Mouse (Mus musculus) liver, embryonic 16.5 days (tissue): ENCODE measurements around the gene Klf13. TPM values are rescaled to one million over a fixed set of nuclear protein-coding genes. Genes with fewer than 3 reads are reported as not detected.

ENCODE experiments used
- ATAC-seq: fragments of 200-750 bp; cut with Nextera tagmentation; 2 replicates; pipeline ENCODE4 v1.8.0; 2017; ENCODE audit warnings: low read depth, mild to moderate bottlenecking, moderate number of reproducible peaks, moderate library complexity
- H3K27ac ChIP-seq: fragments of 300-500 bp; sonication (generic); 2 replicates; pipeline ENCODE4 v1.5.1; 2014; ENCODE audit warnings: mild to moderate bottlenecking, low read length
- H3K27me3 ChIP-seq: fragments of 300-500 bp; sonication (generic); 2 replicates; pipeline ENCODE4 v1.6.1; 2014; ENCODE audit warnings: low read depth, low read length, mixed read lengths; ENCODE audit not compliant: control insufficient read depth, insufficient read depth
- H3K36me3 ChIP-seq: fragments of 300-500 bp; sonication (generic); 2 replicates; pipeline ENCODE4 v1.6.1; 2014; ENCODE audit warnings: mild to moderate bottlenecking; ENCODE audit not compliant: control insufficient read depth, insufficient read depth
- H3K4me1 ChIP-seq: fragments of 300-500 bp; sonication (generic); 2 replicates; pipeline ENCODE4 v1.6.1; 2014; ENCODE audit warnings: low read depth, low read length, mixed read lengths; ENCODE audit not compliant: control insufficient read depth
- H3K4me2 ChIP-seq: fragments of 300-500 bp; sonication (generic); 2 replicates; pipeline ENCODE4 v1.6.1; 2014; ENCODE audit warnings: low read depth, low read length, mixed read lengths
- H3K4me3 ChIP-seq: fragments of 300-500 bp; sonication (generic); 2 replicates; pipeline ENCODE4 v1.5.1; 2014; ENCODE audit warnings: low read depth, mild to moderate bottlenecking, low read length
- H3K9ac ChIP-seq: fragments of 300-500 bp; sonication (generic); 2 replicates; pipeline ENCODE4 v1.6.1; 2014; ENCODE audit warnings: low read depth, low read length
- H3K9me3 ChIP-seq: fragments of 300-500 bp; sonication (generic); replicated peaks from 2 replicates; pipeline ENCODE4 v1.6.1; 2016; ENCODE audit warnings: low read length; ENCODE audit not compliant: control insufficient read depth
- WGBS: fragments of 180-500 bp; shearing (Covaris S2); extraction: QIAGEN DNeasy Blood & Tissue Kit; methylation state at CpG from one replicate; pipeline ENCODE4 v1.1.7; 2014; ENCODE audit not compliant: insufficient replicate concordance; 5-methylcytosine and 5-hydroxymethylcytosine counted together
- polyA plus RNA-seq: library from polyadenylated mRNA; unstranded; fragments of >200 nt; fragmentation: Nextera tagmentation; extraction: Ambion mirVana; gene quantifications from 2 replicates; pipeline ENCODE4 v1.2.1, GENCODE M21; 2015

The Klf13 gene
- polyA plus RNA-seq, 1 experiment from 2014 or later, result 16.6 TPM

- peak overlapping the region; percentile 96 for H3K27ac ChIP-seq
Measured at GRCm38 (mm10) chr7:63939397-63939951, 759 bp upstream of the Klf13 start.

GRCm38 (mm10) chr7:63938066-63938913 is 425 bp downstream of the Klf13 start:
- Histone ChIP-seq H3K9ac (peak overlapping the region; percentile 90), H3K9me3 (no peaks in the 10 kb centered on the region), H3K4me3 (peak overlapping the region; percentile 76), H3K4me1 (peaks cover 63% of the 10 kb centered on the region), H3K36me3 (no peaks in the 10 kb centered on the region), H3K27ac (peak overlapping the region; percentile 97), H3K27me3 (no peaks in the 10 kb centered on the region), H3K4me2 (peak overlapping the region; percentile 100)
- ATAC-seq, result peak; percentile 35
- WGBS, result under 1% methylated on average over 114 of the region's 121 CpGs

More at GRCm38 (mm10) chr7:63939397-63939951, 759 bp upstream of the Klf13 start:
- H3K9me3 ChIP-seq, result no peaks in the 10 kb centered on the region
- H3K9ac ChIP-seq, result peak overlapping the region; percentile 89
- H3K4me3 ChIP-seq, result peak overlapping the region; percentile 76
- H3K36me3 ChIP-seq, result no peaks in the 10 kb centered on the region
- H3K4me1 ChIP-seq, result peaks cover 51% of the 10 kb centered on the region
- peak overlapping the region; percentile 100 for H3K4me2 ChIP-seq
- WGBS, result 1% methylated on average over 38 of the region's 39 CpGs
- no peaks in the 10 kb centered on the region for H3K27me3 ChIP-seq
- peak; percentile 45 for ATAC-seq

- 0% methylated on average over 60 of the region's 88 CpGs for WGBS
- Histone ChIP-seq H3K27me3 (no peaks in the 10 kb centered on the region), H3K4me1 (peaks cover 71% of the 10 kb centered on the region), H3K27ac (peak overlapping the region; percentile 97), H3K9ac (peak overlapping the region; percentile 90), H3K36me3 (no peaks in the 10 kb centered on the region), H3K9me3 (no peaks in the 10 kb centered on the region), H3K4me2 (peak overlapping the region; percentile 100), H3K4me3 (peak overlapping the region; percentile 76)
- peak; percentile 24 for ATAC-seq
Measured at GRCm38 (mm10) chr7:63937236-63938065, 1.3 kb downstream of the Klf13 start.

- no peaks in the 10 kb centered on the region for H3K27me3 ChIP-seq
- no peak for ATAC-seq
- H3K27ac ChIP-seq, result peak overlapping the region; percentile 97
- H3K9me3 ChIP-seq, result no peaks in the 10 kb centered on the region
- H3K4me3 ChIP-seq, result peak overlapping the region; percentile 76
- H3K4me1 ChIP-seq, result peaks cover 75% of the 10 kb centered on the region
- peak overlapping the region; percentile 100 for H3K4me2 ChIP-seq
- no peaks in the 10 kb centered on the region for H3K36me3 ChIP-seq
- H3K9ac ChIP-seq, result peak overlapping the region; percentile 90
- WGBS, result under 1% methylated on average over 11 of the region's 11 CpGs
Measured at GRCm38 (mm10) chr7:63936986-63937235, 1.8 kb downstream of the Klf13 start.

- Histone ChIP-seq H3K4me2 (peak overlapping the region; percentile 100), H3K9me3 (no peaks in the 10 kb centered on the region), H3K4me1 (peaks cover 73% of the 10 kb centered on the region), H3K36me3 (no peaks in the 10 kb centered on the region), H3K4me3 (peak overlapping the region; percentile 76), H3K27ac (peak overlapping the region; percentile 97), H3K27me3 (no peaks in the 10 kb centered on the region), H3K9ac (peak overlapping the region; percentile 90)
- WGBS, result 1% methylated on average over 34 of the region's 34 CpGs
- ATAC-seq, result no peak
Measured at GRCm38 (mm10) chr7:63936188-63936985, 2.3 kb downstream of the Klf13 start.

- Histone ChIP-seq H3K36me3 (no peaks in the 10 kb centered on the region), H3K4me1 (peaks cover 70% of the 10 kb centered on the region), H3K4me3 (peak overlapping the region; percentile 76), H3K27ac (peak overlapping the region; percentile 97), H3K9ac (peak overlapping the region; percentile 90), H3K27me3 (no peaks in the 10 kb centered on the region), H3K9me3 (no peaks in the 10 kb centered on the region), H3K4me2 (peak overlapping the region; percentile 100)
- no peak for ATAC-seq
- 36% methylated on average over 8 of the region's 8 CpGs for WGBS
Measured at GRCm38 (mm10) chr7:63935809-63936187, 2.9 kb downstream of the Klf13 start.

- Histone ChIP-seq H3K4me2 (peak overlapping the region; percentile 100), H3K9me3 (no peaks in the 10 kb centered on the region), H3K27ac (peak overlapping the region; percentile 34), H3K27me3 (no peaks in the 10 kb centered on the region), H3K9ac (peak overlapping the region; percentile 30; the same call in 1 of the 2 replicates), H3K4me1 (peaks cover 70% of the 10 kb centered on the region), H3K4me3 (peak overlapping the region; percentile 3; the same call in 1 of the 2 replicates), H3K36me3 (no peaks in the 10 kb centered on the region)
- no peak for ATAC-seq
- WGBS, result 23% methylated on average over 1 of the region's 1 CpGs
Measured at GRCm38 (mm10) chr7:63934530-63934929, 4.2 kb downstream of the Klf13 start.

- no peaks in the 10 kb centered on the region for H3K27me3 ChIP-seq
- WGBS, result 31% methylated on average over 6 of the region's 6 CpGs
- no peaks in the 10 kb centered on the region for H3K9me3 ChIP-seq
- no peak for ATAC-seq
- H3K4me1 ChIP-seq, result peaks cover 74% of the 10 kb centered on the region
- peak overlapping the region; percentile 19; the same call in 1 of the 2 replicates for H3K4me3 ChIP-seq
- peak overlapping the region; percentile 100 for H3K4me2 ChIP-seq
- peak overlapping the region; percentile 81 for H3K27ac ChIP-seq
- H3K36me3 ChIP-seq, result no peaks in the 10 kb centered on the region
- peak overlapping the region; percentile 55; the same call in 1 of the 2 replicates for H3K9ac ChIP-seq
Measured at GRCm38 (mm10) chr7:63933905-63934304, 4.8 kb downstream of the Klf13 start.
